Mouse (Mus musculus) forebrain, embryonic 11.5 days (tissue): ENCODE results near the gene 0610010F05Rik. TPM values are rescaled to one million over a fixed set of nuclear protein-coding genes. Genes with fewer than 3 reads are reported as not detected.

Source experiments
- ATAC-seq: fragments of 200-750 bp; cut with Nextera tagmentation; replicated peaks from 2 replicates; pipeline ENCODE4 v1.8.0; 2017; ENCODE audit warnings: moderate TSS enrichment; ENCODE audit not compliant: low FRiP score
- DNase-seq: peaks from one replicate; pipeline ENCODE4 v3.0.0-alpha.2; 2017; ENCODE audit warnings: low spot score
- H3K27ac ChIP-seq: fragments of 300-500 bp; sonication (generic); 2 replicates; pipeline ENCODE4 v1.5.1; 2014; ENCODE audit warnings: low read depth, low read length
- H3K27me3 ChIP-seq: fragments of 300-500 bp; sonication (generic); 2 replicates; pipeline ENCODE4 v1.6.1; 2014; ENCODE audit warnings: mild to moderate bottlenecking, low read length, mixed read lengths; ENCODE audit not compliant: control insufficient read depth, insufficient read depth
- H3K36me3 ChIP-seq: fragments of 300-500 bp; sonication (generic); 2 replicates; pipeline ENCODE4 v1.6.1; 2014; ENCODE audit warnings: mild to moderate bottlenecking, low read length, moderate library complexity, mixed read lengths; ENCODE audit not compliant: control insufficient read depth, insufficient read depth
- H3K4me1 ChIP-seq: fragments of 300-500 bp; sonication (generic); replicated peaks from 2 replicates; pipeline ENCODE4 v1.6.1; 2014; ENCODE audit warnings: low read length, mixed read lengths; ENCODE audit not compliant: control insufficient read depth, insufficient read depth
- H3K4me2 ChIP-seq: fragments of 300-500 bp; sonication (generic); 2 replicates; pipeline ENCODE4 v1.6.1; 2014; ENCODE audit warnings: low read depth, mild to moderate bottlenecking, low read length, moderate library complexity, mixed read lengths; ENCODE audit not compliant: severe bottlenecking
- H3K4me3 ChIP-seq: fragments of 300-500 bp; sonication (generic); 2 replicates; pipeline ENCODE4 v1.5.1; 2014; ENCODE audit warnings: low read depth, low read length
- H3K9ac ChIP-seq: fragments of 300-500 bp; sonication (generic); 2 replicates; pipeline ENCODE4 v1.6.1; 2014; ENCODE audit warnings: low read length
- H3K9me3 ChIP-seq: fragments of 300-500 bp; sonication (generic); 2 replicates; pipeline ENCODE4 v1.6.1; 2016; ENCODE audit warnings: low read length, mixed read lengths; ENCODE audit not compliant: control insufficient read depth
- WGBS: fragments of 180-500 bp; shearing (Covaris S2); extraction: QIAGEN DNeasy Blood & Tissue Kit; methylation state at CpG from one replicate; pipeline ENCODE4 v1.1.7; 2014; 5-methylcytosine and 5-hydroxymethylcytosine counted together
- polyA plus RNA-seq: library from polyadenylated mRNA; unstranded; fragments of >200 nt; fragmentation: Nextera tagmentation; extraction: Ambion mirVana; gene quantifications from 2 replicates; pipeline ENCODE4 v1.2.1, GENCODE M21; 2014

Gene 0610010F05Rik
- polyA plus RNA-seq, 1 experiment from 2014 or later: 59.8 TPM

GRCm38 (mm10) chr11:23665798-23666501 is 32.5 kb upstream of the 0610010F05Rik start, which contains the start of gene Pex13:
Pex13 (minus strand) TSS chr11:23665959.
- Histone ChIP-seq H3K4me3 (peak within 1 kb of the TSS; percentile 91), H3K27me3 (no peaks in the 10 kb centered on the region), H3K36me3 (no peaks in the 10 kb centered on the region), H3K9ac (peak within 1 kb of the TSS; percentile 90), H3K4me1 (no peaks in the 10 kb centered on the region), H3K27ac (peak within 1 kb of the TSS; percentile 86), H3K4me2 (peak within 1 kb of the TSS; percentile 64), H3K9me3 (no peaks in the 10 kb centered on the region)
- peak; percentile 99 for ATAC-seq
- DNase-seq: peak; percentile 99
- under 1% methylated on average over 49 of the region's 49 CpGs for WGBS

- Histone ChIP-seq H3K4me2 (peak within 1 kb of the TSS; percentile 64), H3K27ac (peak within 1 kb of the TSS; percentile 86), H3K9me3 (no peaks in the 10 kb centered on the region), H3K27me3 (no peaks in the 10 kb centered on the region), H3K9ac (peak within 1 kb of the TSS; percentile 90), H3K36me3 (no peaks in the 10 kb centered on the region), H3K4me3 (peak within 1 kb of the TSS; percentile 91), H3K4me1 (no peaks in the 10 kb centered on the region)
- DNase-seq (no peak), ATAC-seq (peak; percentile 62)
- under 1% methylated on average over 40 of the region's 40 CpGs for WGBS
These were observed 31.9 kb upstream of the 0610010F05Rik start, which contains the start of gene Pus10 for GRCm38 (mm10) chr11:23665311-23665786. Pus10 (plus strand) TSS chr11:23665674.

- ATAC-seq (no peak), DNase-seq (no peak)
- Histone ChIP-seq H3K9ac (no peak overlapping the region), H3K4me3 (no peak overlapping the region), H3K4me2 (no peak overlapping the region), H3K4me1 (no peaks in the 10 kb centered on the region), H3K27me3 (no peaks in the 10 kb centered on the region), H3K36me3 (no peaks in the 10 kb centered on the region), H3K9me3 (no peaks in the 10 kb centered on the region), H3K27ac (no peak overlapping the region)
These were observed 30.8 kb upstream of the 0610010F05Rik start for GRCm38 (mm10) chr11:23664232-23664631.

- no peaks in the 10 kb centered on the region for H3K4me1 ChIP-seq
- H3K4me3 ChIP-seq: no peak overlapping the region
- ATAC-seq (no peak), DNase-seq (no peak)
- 92% methylated on average over 2 of the region's 2 CpGs for WGBS
- no peak overlapping the region for H3K4me2 ChIP-seq
- no peak overlapping the region for H3K9ac ChIP-seq
- no peaks in the 10 kb centered on the region for H3K9me3 ChIP-seq
- no peaks in the 10 kb centered on the region for H3K36me3 ChIP-seq
- H3K27ac ChIP-seq: no peak overlapping the region
- H3K27me3 ChIP-seq: no peaks in the 10 kb centered on the region
These were observed 24.4 kb upstream of the 0610010F05Rik start for GRCm38 (mm10) chr11:23657791-23658190.

GRCm38 (mm10) chr11:23653666-23654065 is 20.2 kb upstream of the 0610010F05Rik start:
- 54% methylated on average over 3 of the region's 3 CpGs for WGBS
- H3K27ac ChIP-seq: no peak overlapping the region
- DNase-seq: no peak
- no peaks in the 10 kb centered on the region for H3K9me3 ChIP-seq
- ATAC-seq: no peak
- H3K4me3 ChIP-seq: no peak overlapping the region
- no peaks in the 10 kb centered on the region; the same call in 1 of the 2 replicates for H3K36me3 ChIP-seq
- H3K4me2 ChIP-seq: no peak overlapping the region
- no peak overlapping the region for H3K9ac ChIP-seq
- H3K4me1 ChIP-seq: no peaks in the 10 kb centered on the region
- H3K27me3 ChIP-seq: no peaks in the 10 kb centered on the region

- Histone ChIP-seq H3K27ac (no peak overlapping the region), H3K36me3 (no peaks in the 10 kb centered on the region; the same call in 1 of the 2 replicates), H3K27me3 (no peaks in the 10 kb centered on the region), H3K4me1 (no peaks in the 10 kb centered on the region), H3K4me2 (no peak overlapping the region), H3K9ac (no peak overlapping the region), H3K9me3 (no peaks in the 10 kb centered on the region), H3K4me3 (no peak overlapping the region)
- DNase-seq (no peak), ATAC-seq (no peak)
- WGBS: 95% methylated on average over 3 of the region's 3 CpGs
These were observed 14.4 kb upstream of the 0610010F05Rik start for GRCm38 (mm10) chr11:23647835-23648234.

- ATAC-seq: no peak
- H3K27me3 ChIP-seq: no peaks in the 10 kb centered on the region
- DNase-seq: no peak
- no peak overlapping the region for H3K27ac ChIP-seq
- H3K9ac ChIP-seq: no peak overlapping the region
- H3K36me3 ChIP-seq: no peaks in the 10 kb centered on the region; the same call in 1 of the 2 replicates
- H3K9me3 ChIP-seq: no peaks in the 10 kb centered on the region
- H3K4me1 ChIP-seq: no peaks in the 10 kb centered on the region
- no peak overlapping the region for H3K4me2 ChIP-seq
- H3K4me3 ChIP-seq: no peak overlapping the region
These were observed 14.0 kb upstream of the 0610010F05Rik start for GRCm38 (mm10) chr11:23647431-23647830.

- ATAC-seq (no peak), DNase-seq (no peak)
- WGBS: 79% methylated on average over 8 of the region's 8 CpGs
- no peak overlapping the region for H3K4me2 ChIP-seq
- no peak overlapping the region for H3K27ac ChIP-seq
- H3K36me3 ChIP-seq: no peaks in the 10 kb centered on the region
- H3K27me3 ChIP-seq: no peaks in the 10 kb centered on the region
- no peaks in the 10 kb centered on the region for H3K9me3 ChIP-seq
- H3K9ac ChIP-seq: no peak overlapping the region
- no peaks in the 10 kb centered on the region for H3K4me1 ChIP-seq
- H3K4me3 ChIP-seq: no peak overlapping the region
These were observed 1.1 kb upstream of the 0610010F05Rik start for GRCm38 (mm10) chr11:23634573-23634972.

- 14% methylated on average over 7 of the region's 7 CpGs for WGBS
- H3K27ac ChIP-seq: no peak overlapping the region
- H3K4me1 ChIP-seq: no peaks in the 10 kb centered on the region
- peak overlapping the region; percentile 42; the same call in 1 of the 2 replicates for H3K4me2 ChIP-seq
- no peak for DNase-seq
- H3K9ac ChIP-seq: no peak overlapping the region
- H3K27me3 ChIP-seq: no peaks in the 10 kb centered on the region
- H3K36me3 ChIP-seq: no peaks in the 10 kb centered on the region
- H3K9me3 ChIP-seq: no peaks in the 10 kb centered on the region
- no peak; the same call in 1 of the 2 replicates for ATAC-seq
- peak overlapping the region; percentile 89; the same call in 1 of the 2 replicates for H3K4me3 ChIP-seq
These were observed 408 bp upstream of the 0610010F05Rik start for GRCm38 (mm10) chr11:23633879-23634215.
